Mouse (Mus musculus): ENCODE measurements around the gene Ifitm10.
A peak's percentile ranks its signal among the peaks of the same experiment; 100 is the strongest.

GRCm38 (mm10) chr7:142375261-142375724, 1.7 kb upstream of the Ifitm10 start:
- TF ChIP-seq CTCF (IDR thresholded peaks at IDR 0.05; ENCODE audit: borderline replicate concordance, control insufficient read depth, extremely low read depth, insufficient read depth, low read length, poor library complexity) (0 out of 2 replicates have a peak, but pooled peaks have one; percentile 37), POLR2A (IDR thresholded peaks at IDR 0.05; ENCODE audit: control insufficient read depth, extremely low read depth, insufficient read depth, low read length, poor library complexity) (no peak)
